Comparison of ENCODE assay signal across 8 mouse cellular contexts in the genomic region with DNA sequence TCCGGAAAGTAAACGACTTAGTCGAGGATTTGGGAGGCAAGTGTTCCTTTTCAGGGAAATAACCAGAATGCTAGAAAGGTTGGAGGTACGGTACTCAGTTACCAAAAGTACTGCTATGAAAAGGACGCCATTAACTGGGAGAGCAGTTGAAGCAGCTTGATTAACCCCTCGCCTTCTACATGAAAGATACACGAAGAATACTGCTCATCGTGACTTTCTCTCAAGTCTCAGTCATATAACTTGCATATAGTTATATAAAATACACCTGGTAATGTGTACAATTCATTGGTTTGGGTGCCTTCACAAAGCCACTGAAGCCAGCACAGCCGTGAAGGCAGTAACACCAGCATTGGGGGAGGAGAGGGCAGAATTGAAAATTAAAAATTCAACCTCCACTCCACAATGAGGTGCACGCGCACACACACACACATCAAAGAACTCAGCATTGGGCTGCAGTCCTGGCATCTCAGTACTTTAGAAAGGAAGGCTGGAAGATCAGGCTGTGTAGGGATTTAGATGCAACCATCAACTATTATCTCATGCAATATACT. TPM values are rescaled to one million over a fixed set of nuclear protein-coding genes. Genes with fewer than 3 reads are reported as not detected.
DNase-seq lines count a peak whose midpoint lies in the region; ATAC-seq lines count a peak whose summit lies in the region.

No protein-coding gene starts in this region.

- H3K9ac ChIP-seq in heart, embryonic 11.5 days (ENCODE audit: low read depth, low read length): peak overlapping the region; percentile 77; the same call in 1 of the 2 replicates
- peak overlapping the region; percentile 64 for H3K9ac ChIP-seq in limb, embryonic 15.5 days

- no peak overlapping the region for H3K27ac ChIP-seq in heart, embryonic 11.5 days (ENCODE audit: low read depth, low read length)
- peak overlapping the region; percentile 70 for H3K27ac ChIP-seq in limb, embryonic 15.5 days

- peak overlapping the region; percentile 71 for H3K4me3 ChIP-seq in heart, embryonic 11.5 days (ENCODE audit: low read depth, low read length)
- H3K4me3 ChIP-seq in limb, embryonic 15.5 days: peak overlapping the region; percentile 66

- no peaks in the 10 kb centered on the region for H3K9me3 ChIP-seq in heart, embryonic 11.5 days (replicated peaks; ENCODE audit: control insufficient read depth, low read length)
- H3K9me3 ChIP-seq in limb, embryonic 15.5 days: no peaks in the 10 kb centered on the region

- H3K4me2 ChIP-seq in heart, embryonic 11.5 days: peak overlapping the region; percentile 76
- H3K4me2 ChIP-seq in limb, embryonic 15.5 days: peak overlapping the region; percentile 62

- ATAC-seq in heart, embryonic 11.5 days (replicated peaks; ENCODE audit: insufficient number of reproducible peaks, low FRiP score, low TSS enrichment): no peak
- ATAC-seq in limb, embryonic 15.5 days (ENCODE audit: insufficient number of reproducible peaks, low FRiP score, low TSS enrichment, low read depth): no peak

- peaks cover 15% of the 10 kb centered on the region for H3K36me3 ChIP-seq in heart, embryonic 11.5 days (ENCODE audit: control insufficient read depth, insufficient read depth, low read length)
- H3K36me3 ChIP-seq in limb, embryonic 15.5 days: peaks cover 61% of the 10 kb centered on the region

- no peaks in the 10 kb centered on the region for H3K4me1 ChIP-seq in heart, embryonic 11.5 days (ENCODE audit: control insufficient read depth, insufficient read depth, low read length)
- peaks cover 4% of the 10 kb centered on the region for H3K4me1 ChIP-seq in limb, embryonic 15.5 days

- WGBS in heart, embryonic 11.5 days (ENCODE audit: insufficient replicate concordance): 32% methylated on average over 11 of the region's 11 CpGs
- 32% methylated on average over 11 of the region's 11 CpGs for WGBS in limb, embryonic 15.5 days

- no peaks in the 10 kb centered on the region for H3K27me3 ChIP-seq in heart, embryonic 11.5 days (ENCODE audit: control insufficient read depth, insufficient read depth, low read length)
- no peaks in the 10 kb centered on the region for H3K27me3 ChIP-seq in limb, embryonic 15.5 days

- DNase-seq in heart, adult 8-10 months (ENCODE audit: low spot score): no peak
- peak; percentile 15 for DNase-seq in thymus, postnatal 25 days
- DNase-seq in thymus, postnatal 0 days (ENCODE audit: low spot score): no peak
- no peak for DNase-seq in urinary bladder, postnatal 14 days (ENCODE audit: low spot score)
- no peak for DNase-seq in embryo, embryonic 11 days
- DNase-seq in embryo, embryonic 10 days (ENCODE audit: low spot score): no peak

RNA-seq across cellular contexts. Expression of gene Rpf2, which starts 0.4 kb away (rescaled TPM):
- 44.1 and 54.0 TPM in 2 replicates for polyA plus RNA-seq in heart, embryonic 11.5 days (2014; fragmentation: Nextera tagmentation; extraction: Ambion mirVana)
- 10 to 100 TPM; 10.4 to 15.2 (median 11.7) TPM for total RNA-seq in heart, adult 8-10 months (2022)
- 94.7 and 98.0 TPM in 2 replicates for polyA plus RNA-seq in thymus, postnatal 0 days (2015; fragmentation: Nextera tagmentation; extraction: Ambion mirVana)
- 50.8 and 51.5 TPM in 2 replicates for polyA plus RNA-seq in limb, embryonic 15.5 days (2015; fragmentation: Nextera tagmentation; extraction: Ambion mirVana)

RNA-seq across cellular contexts. Expression of gene Gtf3c6, which starts 10.7 kb away (rescaled TPM):
- 91.9 and 105 TPM in 2 replicates for polyA plus RNA-seq in heart, embryonic 11.5 days (2014; fragmentation: Nextera tagmentation; extraction: Ambion mirVana)
- 10 to 100 TPM; 24.7 to 31.0 (median 25.1) TPM for total RNA-seq in heart, adult 8-10 months (2022)
- polyA plus RNA-seq in thymus, postnatal 0 days (2015; fragmentation: Nextera tagmentation; extraction: Ambion mirVana): 69.9 and 74.1 TPM in 2 replicates
- 79.9 and 85.3 TPM in 2 replicates for polyA plus RNA-seq in limb, embryonic 15.5 days (2015; fragmentation: Nextera tagmentation; extraction: Ambion mirVana)

RNA-seq across cellular contexts. Expression of gene Amd1, which starts 54.7 kb away (rescaled TPM):
- 64.6 and 68.3 TPM in 2 replicates for polyA plus RNA-seq in heart, embryonic 11.5 days (2014; fragmentation: Nextera tagmentation; extraction: Ambion mirVana)
- 100 to 1,000 TPM in 3 of 4 experiments, 10 to 100 TPM in 1; 87.6 to 131 (median 118) TPM for total RNA-seq in heart, adult 8-10 months (2022)
- 40.1 and 40.3 TPM in 2 replicates for polyA plus RNA-seq in thymus, postnatal 0 days (2015; fragmentation: Nextera tagmentation; extraction: Ambion mirVana)
- polyA plus RNA-seq in limb, embryonic 15.5 days (2015; fragmentation: Nextera tagmentation; extraction: Ambion mirVana): 45.8 and 46.0 TPM in 2 replicates
